Mouse (Mus musculus) testis, adult 2 months (tissue): ENCODE data around the gene Arpc1b. TPM values are rescaled to one million over a fixed set of nuclear protein-coding genes. Genes with fewer than 3 reads are reported as not detected.
A peak's percentile ranks its signal among the peaks of the same experiment; 100 is the strongest.

Source experiments
- H3K27ac ChIP-seq: fragments of 200-500 bp; 2 replicates; pipeline ENCODE4 v1.5.1; 2012; ENCODE audit warnings: low read depth, low read length; ENCODE audit not compliant: control insufficient read depth, insufficient read depth
- H3K27me3 ChIP-seq: fragments of 200-500 bp; 2 replicates; pipeline ENCODE4 v1.6.1; 2012; ENCODE audit warnings: mild to moderate bottlenecking, low read length, moderate library complexity; ENCODE audit not compliant: control insufficient read depth, insufficient read depth
- H3K36me3 ChIP-seq: fragments of 200-500 bp; 2 replicates; pipeline ENCODE4 v1.6.1; 2012; ENCODE audit warnings: mild to moderate bottlenecking, low read length; ENCODE audit not compliant: control insufficient read depth, insufficient read depth
- H3K4me1 ChIP-seq: fragments of 200-500 bp; 2 replicates; pipeline ENCODE4 v1.6.1; 2012; ENCODE audit warnings: low read length; ENCODE audit not compliant: control insufficient read depth, insufficient read depth
- H3K4me3 ChIP-seq: fragments of 200-500 bp; 2 replicates; pipeline ENCODE4 v1.5.1; 2012; ENCODE audit warnings: low read depth, mild to moderate bottlenecking, low read length, moderate library complexity, mixed read lengths; ENCODE audit not compliant: control insufficient read depth
- CTCF ChIP-seq: fragments of 200-500 bp; IDR thresholded peaks from 2 replicates; pipeline ENCODE4 v1.5.1; 2012; ENCODE audit warnings: low read depth, mild to moderate bottlenecking, inconsistent platforms, low read length, moderate library complexity; ENCODE audit not compliant: control insufficient read depth, insufficient read depth, insufficient replicate concordance
- POLR2A ChIP-seq: fragments of 200-500 bp; IDR thresholded peaks from 2 replicates; pipeline ENCODE4 v1.6.1; 2012; ENCODE audit warnings: low read depth, mild to moderate bottlenecking, inconsistent platforms, low read length, moderate library complexity; ENCODE audit not compliant: control insufficient read depth
- polyA plus RNA-seq: library from polyadenylated mRNA; depleted of rRNA; stranded (reverse); fragments of >200 nt; gene quantifications from 2 replicates; pipeline ENCODE4 v1.2.3, GENCODE M21; 2012

Arpc1b gene
- polyA plus RNA-seq, 1 experiment = 71.7 TPM

DNA sequence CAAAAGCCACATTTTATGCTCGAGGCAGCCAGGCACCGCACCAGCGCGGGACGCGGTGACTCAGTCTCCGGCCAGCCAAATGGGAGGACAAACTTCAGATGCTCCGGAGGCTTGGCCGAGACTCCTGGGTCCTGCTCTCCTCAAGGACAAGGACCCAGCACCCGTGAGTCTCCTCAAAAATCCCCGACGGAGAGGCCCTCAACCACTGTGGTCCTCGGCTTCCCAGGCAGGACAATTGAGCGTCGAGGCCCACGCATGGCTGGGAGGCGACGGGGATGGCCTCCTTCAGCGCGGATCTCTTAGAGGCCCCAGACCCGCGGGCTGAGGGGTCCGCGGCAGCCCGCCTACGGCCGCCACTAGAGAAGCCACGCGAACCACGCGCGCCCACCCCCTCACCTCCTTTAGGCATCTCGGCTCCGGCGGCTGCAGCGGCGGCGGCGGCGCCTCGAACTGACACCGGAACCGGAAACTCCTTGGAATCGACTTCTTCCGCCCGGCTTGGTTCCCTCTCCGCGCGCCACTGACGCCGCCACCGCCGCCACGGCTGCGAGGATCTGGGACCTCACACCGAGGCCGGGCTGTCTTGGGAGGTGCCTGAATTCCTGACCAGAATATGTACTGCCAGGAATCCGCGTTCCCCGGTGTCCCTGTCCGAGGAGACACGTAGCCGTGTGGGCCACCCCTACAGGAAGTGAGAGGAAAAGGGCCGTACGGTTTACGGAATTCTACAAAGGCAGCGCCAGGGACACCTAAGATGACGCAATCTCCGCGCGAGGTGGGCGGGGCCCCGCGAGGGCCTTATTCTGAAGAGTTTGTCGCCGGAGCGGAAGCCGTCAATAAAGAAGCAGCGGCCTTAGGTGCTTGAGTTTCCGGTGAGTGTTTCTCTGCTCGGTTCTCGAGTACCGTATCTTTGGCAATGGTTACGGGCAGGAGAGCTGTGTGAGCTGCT, 25.8 kb downstream of the Arpc1b start, which contains the start of the genes Pdap1 and Bud31:
Gene Pdap1, minus strand, starts transcription at position 668 of the 949 bp plus-strand sequence.
Gene Bud31, plus strand, starts transcription at position 792 of the 949 bp plus-strand sequence.
- Histone ChIP-seq H3K27me3 (no peaks in the 10 kb centered on the region), H3K36me3 (peaks cover 3% of the 10 kb centered on the region), H3K4me1 (no peaks in the 10 kb centered on the region), H3K27ac (peak within 1 kb of the TSS; percentile 100), H3K4me3 (peak within 1 kb of the TSS; percentile 100)
- TF ChIP-seq CTCF = no peak
- peak; percentile 61 for TF ChIP-seq POLR2A

DNA sequence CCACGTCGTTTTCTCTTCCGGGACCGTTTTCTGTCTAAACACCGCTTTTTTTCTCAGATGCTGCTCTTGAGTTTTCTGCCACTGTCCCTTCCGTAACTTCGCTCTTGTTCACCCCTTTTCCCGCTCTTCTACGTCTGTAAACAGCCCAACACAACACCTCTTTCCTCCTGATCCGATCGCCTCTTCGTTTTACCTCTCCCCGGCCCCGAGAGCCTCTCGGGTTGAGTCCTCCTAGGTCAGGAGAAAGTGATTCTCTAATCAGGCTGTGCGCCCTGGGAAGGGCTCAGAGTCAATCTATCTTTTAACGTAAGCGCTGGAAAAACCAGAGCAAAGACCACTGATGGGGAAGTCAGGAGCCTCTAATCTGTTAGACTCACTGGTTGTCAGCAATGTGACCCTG, 26.6 kb downstream of the Arpc1b start:
- Histone ChIP-seq H3K27ac (peak overlapping the region; percentile 100), H3K4me1 (no peaks in the 10 kb centered on the region), H3K4me3 (peak overlapping the region; percentile 100), H3K36me3 (peaks cover 3% of the 10 kb centered on the region), H3K27me3 (no peaks in the 10 kb centered on the region)
- TF ChIP-seq POLR2A (no peak), CTCF (no peak)

DNA sequence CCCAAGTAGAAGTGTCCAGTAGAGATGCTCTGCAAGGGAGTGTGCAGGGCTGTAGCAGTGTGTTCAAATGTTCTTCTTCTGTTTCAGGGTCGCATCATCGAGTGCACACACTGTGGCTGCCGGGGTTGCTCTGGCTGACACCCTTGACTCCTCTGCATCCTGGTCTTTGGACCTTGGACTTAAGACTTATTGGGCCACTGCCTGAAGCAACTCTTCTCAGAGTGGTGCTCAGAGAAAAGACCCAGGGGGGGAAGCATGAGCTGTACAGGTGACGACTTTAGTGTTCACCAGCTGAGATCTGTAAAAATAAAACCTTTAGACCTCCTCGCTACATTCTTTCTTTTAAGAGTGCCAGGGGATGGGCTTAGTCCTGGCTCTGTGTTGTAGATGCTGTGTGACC, 33.7 kb downstream of the Arpc1b start:
- Histone ChIP-seq H3K27me3 (no peaks in the 10 kb centered on the region), H3K27ac (no peak overlapping the region), H3K36me3 (peaks cover 1% of the 10 kb centered on the region), H3K4me1 (no peaks in the 10 kb centered on the region), H3K4me3 (no peak overlapping the region)
- TF ChIP-seq CTCF = no peak
- TF ChIP-seq POLR2A = no peak

DNA sequence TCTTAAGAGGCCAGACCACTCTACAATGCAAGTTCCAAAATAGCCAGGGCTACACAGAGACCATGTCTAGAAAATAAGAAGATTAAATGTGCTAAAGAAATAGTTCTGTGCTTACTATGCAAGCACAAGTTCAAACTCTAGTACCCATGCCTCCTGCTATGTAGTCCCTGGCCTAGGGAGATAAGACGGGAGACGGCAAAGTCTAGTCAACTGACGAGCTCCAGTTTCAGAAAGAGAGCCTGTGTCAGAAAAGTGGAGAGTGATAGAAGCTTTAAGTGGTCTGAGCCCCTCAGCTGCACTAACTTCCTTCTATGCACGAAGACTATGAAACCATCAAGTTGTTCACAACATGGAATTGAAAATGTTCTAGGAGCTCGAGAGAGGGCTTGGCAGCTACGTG, 35.3 kb downstream of the Arpc1b start:
- Histone ChIP-seq H3K4me3 (no peak overlapping the region), H3K36me3 (peaks cover 2% of the 10 kb centered on the region), H3K27me3 (no peaks in the 10 kb centered on the region), H3K27ac (no peak overlapping the region), H3K4me1 (no peaks in the 10 kb centered on the region)
- TF ChIP-seq POLR2A (no peak), CTCF (no peak)

DNA sequence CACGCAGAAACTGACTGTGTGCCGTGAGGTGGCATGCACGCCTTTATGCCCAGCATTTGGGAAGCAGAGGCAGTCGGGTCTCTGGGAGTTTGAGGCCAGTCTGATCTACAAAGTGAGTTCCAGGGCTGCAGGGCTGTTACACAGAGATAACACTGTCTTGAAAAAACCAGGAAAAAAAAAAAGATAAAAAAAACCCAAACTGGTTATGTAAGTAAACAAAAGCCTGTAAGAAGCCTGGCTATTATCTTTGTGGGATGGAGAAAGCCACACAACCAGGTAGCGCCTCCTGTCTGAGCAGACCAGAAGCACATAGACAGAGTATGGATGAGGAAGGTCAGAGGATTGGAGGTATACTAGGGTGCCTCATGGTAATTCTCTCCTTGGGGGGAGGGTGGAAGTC, 38.7 kb downstream of the Arpc1b start:
- no peak overlapping the region for H3K27ac ChIP-seq
- H3K36me3 ChIP-seq = peaks cover 3% of the 10 kb centered on the region
- H3K4me1 ChIP-seq = no peaks in the 10 kb centered on the region
- no peaks in the 10 kb centered on the region for H3K27me3 ChIP-seq
- no peak overlapping the region for H3K4me3 ChIP-seq
- TF ChIP-seq POLR2A = no peak
- no peak for TF ChIP-seq CTCF

DNA sequence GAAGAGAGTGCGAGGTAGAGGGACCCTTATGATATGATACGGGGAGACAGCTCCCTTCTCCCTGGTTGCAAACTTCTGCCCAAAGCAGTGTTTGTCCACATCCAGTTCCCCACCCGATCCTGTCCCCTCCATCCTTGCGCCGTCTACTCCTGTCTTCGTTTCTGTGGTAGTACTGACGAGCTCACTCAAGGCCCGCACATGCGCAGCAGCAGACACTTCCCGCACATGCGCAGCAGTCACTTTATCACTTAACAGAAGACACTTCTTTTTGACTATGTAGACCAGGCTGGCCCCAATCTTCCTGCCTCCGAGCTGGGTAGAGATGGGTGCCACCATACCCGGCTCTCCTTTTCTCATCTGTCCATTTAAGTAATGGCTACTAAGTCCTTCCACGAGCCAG, 47.3 kb downstream of the Arpc1b start:
- TF ChIP-seq CTCF (no peak), POLR2A (no peak)
- Histone ChIP-seq H3K4me3 (no peak overlapping the region), H3K36me3 (peaks cover 2% of the 10 kb centered on the region), H3K27ac (no peak overlapping the region), H3K27me3 (no peaks in the 10 kb centered on the region), H3K4me1 (peaks cover 11% of the 10 kb centered on the region)

DNA sequence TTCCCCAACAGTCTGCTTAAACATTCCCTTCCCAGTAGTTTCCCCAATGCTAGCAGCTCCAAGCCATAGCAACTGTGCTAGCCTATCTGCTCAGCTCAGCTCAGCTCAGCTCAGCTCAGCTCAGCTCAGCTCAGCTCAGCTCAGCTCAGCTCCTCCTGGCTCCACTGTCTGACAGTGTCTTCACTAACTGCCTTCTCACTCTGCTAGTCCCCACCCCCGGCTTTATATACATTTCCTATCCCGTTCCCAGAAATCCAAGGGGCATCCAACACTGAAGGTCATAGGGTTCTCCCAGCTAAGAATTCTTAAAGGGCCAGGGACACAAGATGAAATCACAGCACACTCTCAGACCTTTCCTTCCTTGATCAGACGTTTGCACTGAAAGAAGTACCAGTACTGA, 50.7 kb downstream of the Arpc1b start:
- H3K36me3 ChIP-seq = peaks cover 2% of the 10 kb centered on the region
- H3K27me3 ChIP-seq = no peaks in the 10 kb centered on the region
- H3K27ac ChIP-seq = no peak overlapping the region
- H3K4me1 ChIP-seq = peaks cover 14% of the 10 kb centered on the region
- no peak overlapping the region for H3K4me3 ChIP-seq
- no peak for TF ChIP-seq POLR2A
- no peak for TF ChIP-seq CTCF
